Mouse (Mus musculus) CD4-positive helper T cell, adult 2 months (primary cell): Measurements from ENCODE around the gene Klhl10.
A peak's percentile ranks its signal among the peaks of the same experiment; 100 is the strongest.

Experiments used
- DNase-seq: peaks from one replicate; pipeline ENCODE4 v3.0.0-alpha.2; 2012; ENCODE audit warnings: low read depth, missing footprints, low spot score

Klhl10 gene

DNA sequence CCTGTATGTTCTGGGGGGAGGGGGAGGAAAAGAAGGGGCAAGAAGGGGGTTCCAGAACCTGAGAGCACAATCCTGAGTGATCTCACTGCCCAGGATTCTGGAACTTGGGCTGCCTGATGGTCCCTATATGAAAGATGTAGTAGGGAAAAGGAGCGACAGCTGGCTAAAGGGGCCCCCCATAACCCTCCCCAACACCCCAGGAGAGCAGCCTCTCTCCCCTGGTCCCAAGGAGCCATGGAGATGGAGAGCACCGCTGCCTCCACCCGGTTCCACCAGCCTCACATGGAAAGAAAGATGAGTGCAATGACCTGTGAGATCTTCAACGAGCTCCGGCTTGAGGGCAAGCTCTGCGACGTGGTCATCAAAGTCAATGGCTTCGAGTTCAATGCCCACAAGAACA is at the start of gene Klhl10, which contains the start of gene Nt5c3b:
Gene Klhl10, plus strand, starts transcription at position 121 of the 400 bp plus-strand sequence.
Gene Nt5c3b, minus strand, starts transcription at position 12 of the 400 bp plus-strand sequence.
- DNase-seq, result no peak

DNA sequence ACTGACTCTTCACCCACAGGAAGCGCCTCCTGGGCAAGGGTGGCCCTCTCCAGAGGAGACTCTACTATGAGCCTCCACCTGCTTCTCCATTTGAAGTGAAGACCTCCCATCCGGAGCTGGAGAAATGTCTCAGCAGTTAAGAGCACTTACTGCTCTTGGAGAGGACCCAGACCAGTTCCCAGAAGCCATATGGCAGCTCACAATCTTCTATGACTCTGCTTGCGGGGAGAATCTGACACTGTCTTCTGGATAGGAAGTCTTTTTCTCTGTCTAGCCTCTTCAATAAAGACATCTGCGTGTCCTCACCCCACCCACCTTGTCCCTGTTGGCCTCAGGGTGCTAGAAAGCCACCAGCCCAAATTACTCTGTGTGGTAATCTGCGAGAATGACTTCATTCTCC is 48.8 kb upstream of the Klhl10 start:
- no peak for DNase-seq

DNA sequence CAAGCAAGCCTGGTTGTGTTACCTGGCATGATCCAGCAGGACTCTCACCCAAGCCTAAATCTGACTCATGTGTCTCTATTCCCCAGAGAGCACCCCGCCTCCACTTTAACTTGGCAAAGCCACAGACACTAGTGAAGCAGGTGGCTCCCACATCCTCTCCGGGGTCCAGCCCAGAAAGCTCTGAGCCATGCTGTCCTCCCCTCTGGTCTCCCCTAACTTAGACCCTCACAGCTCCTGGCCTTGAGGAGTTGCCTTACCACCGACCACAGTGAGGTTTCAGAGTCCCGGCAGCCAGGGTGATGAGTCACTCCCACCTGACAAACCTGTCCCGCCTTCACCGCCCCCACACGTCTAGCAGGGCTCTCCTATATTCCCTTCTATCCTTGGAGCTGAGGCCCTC is 48.0 kb upstream of the Klhl10 start:
- no peak for DNase-seq

DNA sequence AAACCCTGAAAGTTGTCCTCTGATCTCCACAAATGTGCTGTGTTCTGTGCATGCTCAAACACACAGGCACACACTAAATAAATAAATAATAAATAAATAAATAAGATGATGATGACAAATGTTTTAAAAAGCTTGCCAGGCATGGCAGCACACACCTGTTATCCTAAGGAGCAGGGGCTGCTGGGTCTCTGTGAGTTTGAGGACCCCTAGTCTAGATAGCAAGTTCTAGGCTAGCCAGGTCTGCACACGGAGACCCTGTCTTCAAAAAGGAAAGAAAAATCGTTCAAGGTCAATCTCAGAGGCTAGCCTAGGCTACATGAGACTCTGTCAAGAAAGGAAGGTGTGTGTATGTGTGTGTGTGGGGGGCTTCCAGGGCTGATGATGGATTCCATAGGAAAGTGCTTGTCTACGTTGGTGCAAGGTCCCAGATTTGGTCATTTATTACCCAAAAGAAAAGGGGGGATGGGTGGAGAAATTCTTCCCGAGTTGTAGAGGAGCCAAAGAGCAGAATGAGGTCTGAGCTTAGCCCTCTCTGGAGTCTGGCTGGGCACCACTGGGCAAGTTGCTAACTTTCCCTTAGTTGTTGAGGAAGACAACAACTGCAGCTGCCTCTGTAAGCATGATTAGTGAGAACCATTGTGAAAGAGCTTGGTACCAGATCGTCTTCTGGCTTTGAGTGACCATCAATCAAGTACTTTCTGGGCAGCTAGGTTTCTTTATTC is 47.2 kb upstream of the Klhl10 start:
- DNase-seq, result no peak

DNA sequence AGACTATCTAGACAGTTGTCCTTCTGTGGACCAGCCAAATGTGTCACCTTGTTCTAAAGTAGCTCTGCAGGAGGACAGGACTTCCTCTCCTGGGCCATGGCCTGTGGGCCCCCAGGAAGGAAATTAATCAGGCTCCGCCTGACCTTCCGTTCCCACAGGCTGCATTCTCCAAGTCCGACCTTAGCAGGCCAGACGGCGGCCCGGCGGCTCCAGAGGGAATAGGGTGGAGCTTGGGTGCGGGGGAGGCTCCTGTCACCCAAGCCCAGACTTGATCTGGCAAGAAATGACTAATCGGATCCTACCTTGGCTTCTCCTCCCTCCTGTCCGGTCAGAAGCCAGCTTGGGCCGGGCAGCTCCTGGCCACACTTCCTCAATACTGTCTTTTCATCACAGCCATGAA is 46.5 kb upstream of the Klhl10 start:
- DNase-seq, result no peak

DNA sequence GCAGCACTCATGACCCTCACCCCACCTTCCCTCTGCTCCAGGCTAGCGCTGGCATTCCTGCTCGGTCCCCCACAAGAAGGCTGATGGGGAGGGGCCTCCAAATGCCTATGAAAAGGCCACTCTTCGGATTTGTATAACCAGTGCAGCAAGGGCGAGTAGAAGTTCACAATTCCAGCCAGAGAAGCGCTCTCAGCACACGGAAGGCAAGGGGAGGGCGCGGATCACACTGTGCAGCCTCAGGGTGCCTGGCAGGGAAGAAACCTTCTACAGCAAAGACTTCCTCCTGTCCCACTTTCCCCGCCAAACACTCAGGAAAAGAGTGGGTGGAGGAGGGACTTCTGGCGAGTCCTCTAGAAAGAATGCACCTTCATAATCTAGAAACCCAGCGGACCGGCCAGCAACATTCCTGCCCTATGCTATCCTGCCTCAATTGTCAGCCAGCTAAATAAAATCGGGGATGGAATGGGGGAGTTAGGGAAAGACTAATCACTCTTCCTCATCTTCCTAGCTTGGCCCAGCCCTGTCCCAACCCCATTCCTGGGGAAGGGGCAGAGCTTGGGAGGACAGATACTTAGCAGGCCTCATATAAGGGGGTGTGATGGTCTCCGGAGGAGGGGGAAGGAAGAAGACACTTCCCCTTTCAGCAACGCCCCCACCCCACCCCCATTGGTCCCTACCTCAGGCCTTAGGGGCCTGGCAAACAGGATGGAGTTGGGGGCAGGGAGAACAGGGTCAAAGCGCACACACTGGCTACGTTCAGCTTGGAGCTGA is 45.7 kb upstream of the Klhl10 start:
- DNase-seq, result no peak

DNA sequence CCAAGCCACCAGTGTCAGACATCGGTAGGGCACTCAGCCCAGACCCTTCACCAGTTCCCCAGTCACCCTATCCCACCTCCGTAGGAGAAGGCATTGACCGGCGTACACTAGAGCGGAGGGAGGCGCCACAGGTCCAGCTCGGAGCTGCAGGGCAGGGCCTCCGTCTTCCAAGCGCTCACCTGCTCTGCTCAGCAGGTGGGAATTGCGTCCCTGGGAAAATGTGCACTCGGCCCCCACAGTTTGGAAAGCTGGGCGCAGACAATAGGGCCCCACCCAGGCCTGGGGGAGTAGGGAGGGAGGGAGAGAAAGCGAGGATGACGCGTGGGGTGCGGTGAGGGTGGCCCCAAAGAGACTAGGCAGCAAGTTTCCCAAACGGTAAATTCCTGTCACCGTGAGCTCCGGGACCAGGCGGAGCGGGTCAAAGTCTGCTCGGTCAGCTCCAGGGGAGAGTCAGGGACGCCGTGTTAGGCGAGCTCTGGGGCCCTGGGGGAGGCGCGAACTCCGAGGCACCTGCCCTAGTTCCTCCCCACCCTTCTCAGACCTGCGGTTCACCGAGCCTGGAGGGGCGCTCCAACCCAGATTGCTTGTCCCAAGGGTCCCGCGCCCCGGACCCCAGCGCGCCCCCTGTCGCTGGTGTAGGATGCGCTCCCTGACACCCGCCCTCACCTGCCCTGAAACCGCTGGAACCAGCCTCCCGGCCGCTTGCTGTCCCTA is 44.7 kb upstream of the Klhl10 start:
- no peak for DNase-seq

DNA sequence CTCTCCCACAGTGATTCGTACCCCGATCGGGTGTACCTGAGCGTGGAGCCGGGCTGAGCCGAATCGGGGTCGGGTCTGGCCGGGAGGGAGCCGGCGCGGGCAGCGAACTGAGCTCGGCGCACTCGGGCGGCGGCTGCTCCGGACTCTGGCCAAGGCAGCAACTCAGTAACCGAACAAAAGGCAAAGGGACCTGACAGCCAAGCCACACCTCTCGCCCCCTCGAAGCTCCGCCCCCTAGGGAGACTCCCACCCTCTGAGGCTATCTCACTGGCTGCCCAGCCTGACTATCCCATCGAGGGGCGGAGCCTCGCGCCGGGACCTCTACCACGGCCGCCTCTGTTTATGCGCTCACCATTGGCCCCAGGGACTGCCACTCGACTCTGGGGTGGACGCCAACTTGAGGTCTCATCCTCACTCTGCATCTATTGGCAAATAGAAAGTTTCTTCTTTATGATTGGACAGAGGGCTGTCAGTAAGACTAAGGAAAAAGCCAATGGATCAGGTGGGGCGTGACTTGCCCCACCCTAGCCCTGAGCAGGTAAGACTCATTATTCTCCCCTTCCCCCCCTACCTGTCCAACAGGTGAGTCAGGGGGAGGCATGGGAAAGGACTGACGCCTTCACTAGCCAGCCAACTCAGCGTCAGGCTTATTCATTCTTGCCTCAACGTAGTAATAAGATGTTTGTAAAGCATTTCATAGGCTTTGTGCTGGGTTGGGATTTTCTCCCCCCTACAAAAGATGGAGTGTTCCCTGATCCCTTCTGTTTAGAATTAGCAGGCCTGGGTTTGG is 43.9 kb upstream of the Klhl10 start, which contains the start of gene Jup:
Gene Jup, minus strand, starts transcription at position 164 of the 790 bp plus-strand sequence.
- DNase-seq, result peak; percentile 90

DNA sequence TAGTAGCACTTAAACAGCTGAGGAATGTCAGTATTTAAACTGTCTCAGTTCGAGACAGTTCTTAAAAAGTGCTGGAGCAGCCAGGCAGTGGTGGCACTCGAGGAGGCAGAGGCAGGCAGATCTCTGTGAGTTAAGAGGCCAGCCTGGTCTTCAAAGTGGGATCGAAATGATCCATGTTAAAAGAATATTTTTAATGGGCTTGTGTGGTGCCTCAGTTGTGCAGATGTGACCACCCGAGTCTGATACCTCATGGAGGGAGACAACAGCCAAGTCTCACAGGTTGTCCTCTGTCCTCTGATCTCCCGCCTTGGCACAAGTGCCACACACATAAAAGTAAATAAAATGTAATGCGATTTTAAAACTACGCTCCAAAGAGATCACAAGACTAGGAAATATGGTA is 43.2 kb upstream of the Klhl10 start:
- DNase-seq, result no peak

DNA sequence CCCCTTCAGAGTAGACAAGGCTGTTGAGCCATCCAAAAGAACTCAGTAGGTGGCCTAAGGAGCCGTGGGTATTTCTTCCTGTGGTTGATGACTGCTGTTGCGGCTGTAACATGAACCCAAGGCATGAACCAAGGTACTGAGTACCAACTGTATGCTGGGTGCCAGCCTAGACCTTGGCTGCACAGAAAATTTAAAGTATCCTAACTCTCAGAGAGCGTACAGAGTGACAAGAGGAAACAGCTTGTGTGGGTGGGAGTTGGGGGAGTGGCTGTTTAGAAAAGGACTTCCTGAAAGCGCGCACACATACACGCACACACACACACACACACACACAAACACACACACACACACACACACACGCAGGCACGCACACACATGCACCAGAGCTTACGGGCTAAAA is 42.4 kb upstream of the Klhl10 start:
- DNase-seq, result peak; percentile 64

DNA sequence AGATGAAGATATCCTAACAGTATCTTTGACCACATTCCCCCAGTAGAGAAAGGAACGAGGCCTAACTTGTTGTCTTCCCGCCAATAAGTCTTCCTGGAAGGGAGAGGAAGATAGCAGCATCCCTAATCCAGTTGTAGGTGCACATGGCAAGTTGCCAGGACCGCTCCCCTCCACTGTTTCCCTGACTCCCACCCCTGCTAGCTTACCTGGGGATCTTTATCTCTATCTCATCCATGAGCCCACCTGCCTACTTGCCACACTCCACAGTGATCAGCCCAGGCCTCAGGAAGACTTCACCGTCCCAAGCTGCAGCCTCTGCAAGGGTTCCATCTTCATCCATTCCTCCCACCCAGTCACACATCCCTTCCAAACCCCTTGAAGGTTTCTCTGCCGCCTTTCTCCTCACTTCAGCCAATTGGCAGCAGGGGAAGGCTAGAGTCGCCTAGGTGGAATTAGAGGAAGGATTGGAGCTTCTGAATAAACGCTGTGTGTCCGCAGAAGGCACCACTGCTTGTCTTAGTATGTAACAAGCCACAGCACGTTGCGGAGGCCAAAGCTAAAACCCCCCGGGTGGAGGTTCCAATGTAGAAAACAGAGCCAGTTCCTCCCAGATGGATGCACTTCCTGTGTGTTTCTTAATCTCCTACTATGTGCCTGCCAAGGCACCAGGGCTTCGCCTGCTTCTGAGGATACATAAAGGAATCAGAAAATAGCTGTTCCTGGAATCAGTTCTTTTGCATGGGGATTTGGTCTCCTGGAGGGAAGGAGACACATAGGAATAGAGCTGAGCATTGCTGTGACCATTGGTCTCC is 41.8 kb upstream of the Klhl10 start:
- DNase-seq, result no peak

DNA sequence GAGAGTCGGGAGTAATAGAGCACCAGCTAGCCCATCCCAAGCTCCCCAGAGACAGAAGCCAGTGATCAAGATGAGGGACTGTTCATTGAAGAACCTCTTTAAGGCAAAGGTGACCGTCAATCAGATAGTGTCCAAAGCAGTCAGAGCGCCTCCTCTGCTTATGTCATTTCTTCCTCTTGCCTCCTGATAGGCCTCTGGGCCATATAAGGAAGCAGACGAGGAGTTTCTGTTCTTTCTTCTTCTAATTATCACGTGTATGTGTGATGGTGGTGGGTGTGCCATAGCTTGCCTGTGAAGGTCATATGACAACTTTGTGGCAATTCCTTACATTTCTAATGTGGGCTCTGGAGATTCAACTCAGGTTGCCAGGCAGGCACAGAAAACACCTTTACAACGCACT is 40.9 kb upstream of the Klhl10 start:
- no peak for DNase-seq

DNA sequence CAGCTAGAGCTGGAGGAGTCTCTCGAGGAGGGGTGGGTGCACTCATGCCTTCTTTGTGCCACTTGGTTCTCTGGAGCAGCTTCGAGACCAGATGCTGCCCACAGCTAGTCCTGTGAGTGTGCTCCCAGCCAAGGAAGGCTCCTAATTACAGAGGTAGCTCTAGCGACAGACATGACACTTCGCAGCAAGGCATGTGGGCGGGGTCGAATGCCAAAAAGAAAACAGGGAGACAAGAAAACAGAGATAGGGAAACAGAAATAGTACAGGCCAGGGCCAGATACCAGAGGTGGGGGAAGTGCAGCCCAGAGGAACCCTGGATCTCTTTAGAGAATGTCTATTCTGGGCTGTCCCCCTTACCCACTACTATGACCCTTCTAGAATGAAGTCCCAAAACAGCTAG is 39.5 kb upstream of the Klhl10 start:
- DNase-seq, result no peak

DNA sequence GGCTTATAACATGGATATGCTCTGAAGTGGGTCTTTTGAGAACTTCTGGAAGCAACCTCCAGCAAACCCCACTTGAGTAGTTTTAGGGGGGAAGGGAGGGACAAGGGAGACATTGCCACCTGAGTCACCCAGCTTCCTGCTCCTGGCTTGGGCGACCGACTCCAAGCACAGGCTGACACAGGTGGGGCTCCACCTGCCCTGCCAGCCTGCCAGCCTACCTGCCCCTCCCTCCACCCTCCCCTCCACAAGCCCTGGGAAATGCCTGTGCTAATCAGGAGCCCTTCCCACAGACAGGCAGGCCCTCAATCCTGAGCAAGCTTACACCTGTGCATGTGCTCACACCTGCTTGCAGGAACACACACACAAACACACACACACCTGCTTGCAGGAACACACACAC is 39.0 kb upstream of the Klhl10 start:
- DNase-seq, result no peak

DNA sequence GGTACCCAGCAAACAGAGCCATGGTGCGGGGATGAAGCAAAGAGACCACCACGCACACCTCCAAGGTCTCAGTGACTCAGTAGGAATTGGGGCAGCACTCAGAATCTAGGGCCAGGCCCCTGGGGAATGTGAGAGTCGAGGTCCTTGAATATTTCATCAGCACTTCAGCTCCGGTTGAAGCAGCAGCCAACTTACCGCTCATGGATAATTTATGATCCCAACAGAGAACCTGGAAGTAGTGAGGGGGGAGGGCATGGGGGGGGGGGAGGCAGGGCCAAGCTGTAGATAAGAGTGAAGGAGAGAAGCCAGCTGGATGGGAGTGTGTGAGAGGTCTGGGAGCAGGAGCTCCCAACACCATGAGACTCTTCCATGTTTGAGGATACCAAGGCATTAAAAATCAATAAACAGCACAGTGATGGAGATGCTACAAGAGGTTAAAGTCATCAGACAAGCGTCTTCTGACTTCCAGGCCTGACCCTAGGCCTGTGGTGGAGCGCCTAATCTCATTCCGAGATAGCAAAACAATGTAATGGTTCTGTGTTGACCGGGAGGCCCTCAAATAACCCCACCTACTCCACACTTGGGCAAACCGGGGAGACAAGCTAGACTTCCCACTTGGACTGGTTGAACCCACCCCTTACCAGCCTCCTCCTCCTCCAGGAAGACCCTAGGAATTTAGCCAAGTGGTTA is 38.1 kb upstream of the Klhl10 start:
- no peak for DNase-seq

DNA sequence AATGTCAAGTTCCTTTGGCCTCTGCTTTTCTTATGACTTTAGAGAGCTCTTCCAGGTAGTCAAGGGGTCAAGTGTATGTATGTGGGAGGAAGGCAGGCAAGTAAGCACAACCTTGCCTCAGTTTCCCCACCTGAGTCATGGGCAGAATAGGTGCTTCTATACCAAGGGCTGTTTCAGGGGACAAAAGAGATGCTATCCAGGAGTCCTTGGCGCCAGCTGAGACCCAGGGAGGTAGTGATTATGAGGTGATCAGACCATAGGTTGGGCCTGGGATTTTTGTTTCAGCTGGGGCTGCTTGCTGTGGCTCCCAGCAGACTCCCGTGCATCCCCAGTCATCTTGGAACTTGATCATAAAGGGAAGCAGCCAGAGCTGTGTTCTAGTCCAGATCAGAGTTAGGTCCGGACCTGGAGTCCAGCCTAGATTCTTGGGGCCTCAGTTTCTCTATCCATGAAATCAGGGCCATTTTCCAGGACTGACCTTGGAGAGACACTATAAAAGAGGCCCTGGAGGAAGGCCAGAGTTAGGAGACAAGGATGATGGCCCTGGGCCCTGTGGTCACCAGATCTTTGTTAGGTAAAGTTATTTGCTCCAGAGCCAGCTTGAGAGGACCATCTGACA is 37.2 kb upstream of the Klhl10 start:
- no peak for DNase-seq

DNA sequence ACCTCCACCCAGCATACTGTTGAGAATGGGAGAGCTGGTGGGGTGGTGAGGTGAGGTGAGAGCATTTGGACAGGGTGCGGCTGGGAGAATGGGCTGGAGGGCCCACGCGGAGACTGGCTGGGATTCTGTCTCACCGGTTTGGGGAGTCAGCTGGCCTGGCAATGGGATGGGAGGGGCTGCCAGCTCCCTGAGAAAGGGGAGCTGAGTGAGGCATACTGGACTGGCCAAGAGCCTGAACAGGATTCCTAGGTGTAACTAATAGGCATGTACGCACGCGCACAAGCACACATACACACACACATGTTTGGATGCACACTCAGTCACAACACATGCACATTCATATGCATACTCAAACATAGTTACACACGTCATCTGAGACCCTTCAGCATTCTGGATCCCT is 35.4 kb upstream of the Klhl10 start:
- no peak for DNase-seq

DNA sequence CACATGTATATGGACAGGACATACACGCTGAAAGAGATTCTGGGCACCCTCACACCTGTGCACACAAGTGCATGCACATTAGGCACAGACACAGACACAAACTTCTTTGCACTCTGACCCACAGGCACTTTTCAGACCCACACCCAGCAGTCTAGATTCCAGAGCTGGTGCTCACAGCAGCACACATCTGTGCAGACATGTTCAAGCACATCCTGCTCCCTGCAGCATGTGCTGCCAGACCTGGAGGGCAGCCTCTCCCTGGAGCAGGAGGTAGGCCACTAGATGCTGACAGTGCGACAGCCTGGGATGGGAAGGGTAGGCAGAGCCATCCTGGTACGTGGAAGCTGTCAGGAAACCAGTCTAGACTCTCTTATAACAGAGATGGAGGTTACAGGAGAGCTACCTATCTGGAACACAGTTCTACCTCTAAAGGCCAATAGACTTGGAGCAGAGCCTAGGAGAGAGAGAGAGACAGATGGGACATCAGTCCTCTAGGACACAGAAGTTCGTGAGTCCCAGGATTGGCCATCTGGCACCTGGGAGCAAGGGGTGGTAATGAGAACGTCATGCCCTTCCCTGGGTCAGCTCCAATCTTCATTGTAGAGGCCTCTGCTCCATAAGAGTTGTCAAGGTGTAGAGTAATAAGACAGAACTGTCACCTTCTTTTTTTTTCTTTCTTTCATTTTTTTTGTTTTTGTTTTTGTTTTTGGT is 34.6 kb upstream of the Klhl10 start:
- DNase-seq, result no peak
